Mouse (Mus musculus) adrenal gland, postnatal 4 days (tissue): ENCODE results near the gene Rpl41. TPM values are rescaled to one million over a fixed set of nuclear protein-coding genes. Genes with fewer than 3 reads are reported as not detected.
A peak's percentile ranks its signal among the peaks of the same experiment; 100 is the strongest.

Experiments used
- DNase-seq, 2 experiments: peaks; one replicate each; pipeline ENCODE4 v3.0.0; 2021 to 2022; ENCODE audit warnings: low spot score in 2 of 2, mixed read lengths in 2 of 2
- microRNA-seq: library from miRNA; unstranded; fragments of <30 nt; microRNA quantifications from one replicate; pipeline ENCODE4 v1.2.0, GENCODE M21; 2021
- total RNA-seq, 2 experiments: library from RNA; stranded (reverse); gene quantifications; 2 replicates each; pipeline ENCODE4 v1.2.3; 2021

The Rpl41 gene
- total RNA-seq, 2 experiments from 2014 or later: 3,532 to 3,650 TPM

DNA sequence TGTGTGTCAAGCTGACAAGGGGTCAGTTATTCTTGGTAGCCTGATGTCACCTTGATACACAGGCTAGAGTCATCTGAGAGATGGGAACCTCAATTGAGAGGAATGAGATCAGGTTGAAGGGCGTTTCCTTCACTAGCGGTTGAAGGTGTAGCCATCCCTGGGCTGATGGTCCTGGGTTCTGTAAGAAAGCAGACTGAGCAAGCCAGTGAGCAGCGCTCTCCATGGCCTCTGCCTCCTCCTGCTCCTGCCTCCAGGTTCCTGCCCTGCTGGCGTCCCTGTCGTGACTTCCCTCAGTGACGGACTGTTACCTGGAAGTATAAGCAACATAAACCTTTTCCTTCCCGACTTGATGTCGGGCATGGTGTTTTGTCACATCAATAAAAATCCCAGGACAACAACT, 45.6 kb downstream of the Rpl41 start:
- no peak for DNase-seq

GRCm38 (mm10) chr10:128502341-128502740, 46.8 kb downstream of the Rpl41 start:
- DNase-seq: no peak

- peak in 1 of 2 experiments; percentile 46 for DNase-seq
These were observed 49.9 kb downstream of the Rpl41 start for GRCm38 (mm10) chr10:128499116-128499671.

GRCm38 (mm10) chr10:128498590-128498989, 50.5 kb downstream of the Rpl41 start, which contains the start of gene Myl6b:
Gene Myl6b (minus strand): TSS chr10:128498685.
- DNase-seq: peak; percentile 67 to 90

Small RNA genes lying within 50 kb of the gene (microRNA-seq; reads per million reads assigned to microRNA genes)
- gene Gm47275: not detected
- not detected for gene Mir6916
- gene Mir6917: not detected

Other genes starting within 250 kb of the Rpl41 start
- gene Pan2, start 246.0 kb downstream of the Rpl41 start, total RNA-seq: 10 to 100 TPM; 43.6 to 45.3 TPM
- gene Cnpy2, start 226.8 kb downstream of the Rpl41 start, total RNA-seq: 100 to 1,000 TPM; 178 to 188 TPM
- 100 to 1,000 TPM; 300 to 355 TPM for gene Cs, start 211.6 kb downstream of the Rpl41 start, total RNA-seq
- 10 to 100 TPM; 48.3 to 62.1 TPM for gene Coq10a, start 180.3 kb downstream of the Rpl41 start, total RNA-seq
- 10 to 100 TPM; 71.5 to 75.1 TPM for gene Ankrd52, start 172.2 kb downstream of the Rpl41 start, total RNA-seq
- 10 to 100 TPM in 1 of 2 experiments, 1 to 10 TPM in 1; 5.7 to 13.2 TPM for gene Slc39a5, start 148.1 kb downstream of the Rpl41 start, total RNA-seq
- 10 to 100 TPM; 69.5 to 72.7 TPM for gene Nabp2, start 137.8 kb downstream of the Rpl41 start, total RNA-seq
- 10 to 100 TPM; 49.9 to 50.9 TPM for gene Rnf41, start 137.6 kb downstream of the Rpl41 start, total RNA-seq
- gene Smarcc2, start 90.1 kb downstream of the Rpl41 start, total RNA-seq: 100 to 1,000 TPM; 138 to 157 TPM
- 100 to 1,000 TPM; 703 to 716 TPM for gene Myl6, start 55.2 kb downstream of the Rpl41 start, total RNA-seq
- 1 to 10 TPM; 6.8 to 8.2 TPM for gene Myl6b, start 50.6 kb downstream of the Rpl41 start, total RNA-seq
- 10 to 100 TPM; 30.3 to 34.5 TPM for gene Esyt1, start 23.4 kb downstream of the Rpl41 start, total RNA-seq
- 10 to 100 TPM; 10.9 to 11.0 TPM for gene Zc3h10, start 1.5 kb downstream of the Rpl41 start, total RNA-seq
- 100 to 1,000 TPM; 112 to 119 TPM for gene Pa2g4, start 16.7 kb upstream of the Rpl41 start, total RNA-seq
- 10 to 100 TPM in 1 of 2 experiments, 1 to 10 TPM in 1; 8.9 to 10.9 TPM for gene Erbb3, start 40.3 kb upstream of the Rpl41 start, total RNA-seq
- gene Rps26, start 77.4 kb upstream of the Rpl41 start, total RNA-seq: 100 to 1,000 TPM; 935 to 938 TPM
- gene Ikzf4, start 96.7 kb upstream of the Rpl41 start, total RNA-seq: 1 to 10 TPM; 3.8 to 4.1 TPM
- gene Suox, start 124.8 kb upstream of the Rpl41 start, total RNA-seq: 10 to 100 TPM; 18.7 to 22.7 TPM
- 100 to 1,000 TPM; 113 to 115 TPM for gene Rab5b, start 147.0 kb upstream of the Rpl41 start, total RNA-seq
- 1 to 10 TPM; 2.0 to 2.6 TPM for gene Pmel, start 154.9 kb upstream of the Rpl41 start, total RNA-seq
- gene Cdk2, start 155.7 kb upstream of the Rpl41 start, total RNA-seq: 10 to 100 TPM; 46.8 to 50.3 TPM
- gene Dgka, start 195.6 kb upstream of the Rpl41 start, total RNA-seq: 10 to 100 TPM; 10.9 to 11.8 TPM
- 10 to 100 TPM; 39.7 to 40.1 TPM for gene Pym1, start 198.6 kb upstream of the Rpl41 start, total RNA-seq
- 10 to 100 TPM; 23.8 to 29.2 TPM for gene Mmp19, start 241.6 kb upstream of the Rpl41 start, total RNA-seq